Mouse (Mus musculus) hindbrain, embryonic 13.5 days (tissue): ENCODE results near the gene Chrna4. TPM values are rescaled to one million over a fixed set of nuclear protein-coding genes. Genes with fewer than 3 reads are reported as not detected.

Experiments used
- ATAC-seq: fragments of 200-750 bp; cut with Nextera tagmentation; 2 replicates; pipeline ENCODE4 v1.8.0; 2017; ENCODE audit warnings: moderate TSS enrichment; ENCODE audit not compliant: low FRiP score
- H3K27ac ChIP-seq: fragments of 300-500 bp; sonication (generic); 2 replicates; pipeline ENCODE4 v1.5.1; 2015; ENCODE audit warnings: inconsistent platforms, mild to moderate bottlenecking, moderate library complexity
- H3K27me3 ChIP-seq: fragments of 300-500 bp; sonication (generic); 2 replicates; pipeline ENCODE4 v1.6.1; 2015; ENCODE audit warnings: mild to moderate bottlenecking, inconsistent platforms
- H3K36me3 ChIP-seq: fragments of 300-500 bp; sonication (generic); 2 replicates; pipeline ENCODE4 v1.6.1; 2015; ENCODE audit warnings: mild to moderate bottlenecking, inconsistent platforms
- H3K4me1 ChIP-seq: fragments of 300-500 bp; sonication (generic); replicated peaks from 2 replicates; pipeline ENCODE4 v1.6.1; 2015; ENCODE audit warnings: inconsistent platforms
- H3K4me2 ChIP-seq: fragments of 300-500 bp; sonication (generic); 2 replicates; pipeline ENCODE4 v1.6.1; 2015; ENCODE audit warnings: inconsistent platforms, mild to moderate bottlenecking, moderate library complexity
- H3K4me3 ChIP-seq: fragments of 300-500 bp; sonication (generic); 2 replicates; pipeline ENCODE4 v1.5.1; 2015; ENCODE audit warnings: mild to moderate bottlenecking, inconsistent platforms
- H3K9ac ChIP-seq: fragments of 300-500 bp; sonication (generic); 2 replicates; pipeline ENCODE4 v1.6.1; 2015; ENCODE audit warnings: mild to moderate bottlenecking, inconsistent platforms
- H3K9me3 ChIP-seq: fragments of 300-500 bp; sonication (generic); 2 replicates; pipeline ENCODE4 v1.6.1; 2016; ENCODE audit warnings: inconsistent platforms
- WGBS: fragments of 180-500 bp; shearing (Covaris S2); methylation state at CpG from one replicate; pipeline ENCODE4 v1.1.7; 2015; 5-methylcytosine and 5-hydroxymethylcytosine counted together
- polyA plus RNA-seq: library from polyadenylated mRNA; unstranded; fragments of >200 nt; fragmentation: Nextera tagmentation; extraction: Ambion mirVana; gene quantifications from 2 replicates; pipeline ENCODE4 v1.2.1, GENCODE M21; 2015

Gene Chrna4
- polyA plus RNA-seq, 1 experiment from 2014 or later, result 33.6 TPM

- WGBS, result 78% methylated on average over 7 of the region's 7 CpGs
- no peak overlapping the region for H3K27ac ChIP-seq
- no peak overlapping the region for H3K4me2 ChIP-seq
- peaks cover 56% of the 10 kb centered on the region for H3K36me3 ChIP-seq
- H3K27me3 ChIP-seq, result peaks cover 22% of the 10 kb centered on the region
- no peaks in the 10 kb centered on the region for H3K9me3 ChIP-seq
- no peak for ATAC-seq
- H3K9ac ChIP-seq, result no peak overlapping the region
- H3K4me1 ChIP-seq, result peaks cover 43% of the 10 kb centered on the region
- no peak overlapping the region for H3K4me3 ChIP-seq
Measured at GRCm38 (mm10) chr2:181035186-181035585, 8.2 kb downstream of the Chrna4 start.

DNA sequence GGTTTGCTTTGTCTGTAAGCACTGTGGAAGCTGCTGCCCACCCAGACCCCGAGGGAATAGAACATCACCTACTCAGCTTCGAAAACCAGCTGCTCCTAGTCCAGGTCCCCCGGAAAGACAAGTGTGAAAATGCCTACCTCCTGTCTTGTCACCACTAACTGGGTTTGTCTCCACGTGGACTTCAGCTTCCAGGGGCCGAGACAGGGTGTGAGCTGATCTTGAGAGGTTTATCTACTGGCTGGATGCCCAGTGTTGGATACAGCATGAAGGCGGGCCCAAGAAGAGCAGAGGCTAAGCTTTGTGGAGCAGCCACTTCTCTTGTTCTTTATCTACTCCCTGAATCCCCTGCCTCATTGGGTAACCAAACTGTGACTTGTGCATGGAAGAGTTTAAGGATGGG, 10.0 kb downstream of the Chrna4 start:
- H3K4me2 ChIP-seq, result no peak overlapping the region
- H3K27ac ChIP-seq, result no peak overlapping the region
- no peak overlapping the region for H3K9ac ChIP-seq
- no peak overlapping the region for H3K4me3 ChIP-seq
- no peak for ATAC-seq
- WGBS, result 58% methylated on average over 6 of the region's 6 CpGs
- peaks cover 74% of the 10 kb centered on the region for H3K36me3 ChIP-seq
- peaks cover 18% of the 10 kb centered on the region for H3K27me3 ChIP-seq
- peaks cover 33% of the 10 kb centered on the region for H3K4me1 ChIP-seq
- no peaks in the 10 kb centered on the region for H3K9me3 ChIP-seq

GRCm38 (mm10) chr2:181032407-181032806, 10.9 kb downstream of the Chrna4 start:
- ATAC-seq, result no peak
- Histone ChIP-seq H3K36me3 (peaks cover 83% of the 10 kb centered on the region), H3K4me2 (no peak overlapping the region), H3K27ac (no peak overlapping the region), H3K27me3 (peaks cover 13% of the 10 kb centered on the region), H3K4me3 (no peak overlapping the region), H3K9ac (0 out of 2 replicates have a peak overlapping the region, but pooled peaks have one; percentile 8), H3K4me1 (peaks cover 31% of the 10 kb centered on the region), H3K9me3 (no peaks in the 10 kb centered on the region)
- WGBS, result 53% methylated on average over 5 of the region's 5 CpGs

GRCm38 (mm10) chr2:181031406-181031934, 11.9 kb downstream of the Chrna4 start:
- no peak overlapping the region for H3K27ac ChIP-seq
- no peak for ATAC-seq
- WGBS, result 80% methylated on average over 11 of the region's 11 CpGs
- H3K4me3 ChIP-seq, result no peak overlapping the region
- no peaks in the 10 kb centered on the region for H3K9me3 ChIP-seq
- no peak overlapping the region for H3K9ac ChIP-seq
- peaks cover 31% of the 10 kb centered on the region for H3K4me1 ChIP-seq
- H3K4me2 ChIP-seq, result no peak overlapping the region
- H3K36me3 ChIP-seq, result peaks cover 86% of the 10 kb centered on the region
- H3K27me3 ChIP-seq, result peaks cover 4% of the 10 kb centered on the region; the same call in 1 of the 2 replicates

- Histone ChIP-seq H3K27me3 (no peaks in the 10 kb centered on the region), H3K9me3 (no peaks in the 10 kb centered on the region), H3K4me2 (no peak overlapping the region), H3K36me3 (no peaks in the 10 kb centered on the region), H3K4me1 (peaks cover 4% of the 10 kb centered on the region), H3K27ac (no peak overlapping the region), H3K9ac (no peak overlapping the region), H3K4me3 (no peak overlapping the region)
- 55% methylated on average over 5 of the region's 5 CpGs for WGBS
- no peak for ATAC-seq
Measured at GRCm38 (mm10) chr2:181008339-181008738, 35.0 kb downstream of the Chrna4 start.

DNA sequence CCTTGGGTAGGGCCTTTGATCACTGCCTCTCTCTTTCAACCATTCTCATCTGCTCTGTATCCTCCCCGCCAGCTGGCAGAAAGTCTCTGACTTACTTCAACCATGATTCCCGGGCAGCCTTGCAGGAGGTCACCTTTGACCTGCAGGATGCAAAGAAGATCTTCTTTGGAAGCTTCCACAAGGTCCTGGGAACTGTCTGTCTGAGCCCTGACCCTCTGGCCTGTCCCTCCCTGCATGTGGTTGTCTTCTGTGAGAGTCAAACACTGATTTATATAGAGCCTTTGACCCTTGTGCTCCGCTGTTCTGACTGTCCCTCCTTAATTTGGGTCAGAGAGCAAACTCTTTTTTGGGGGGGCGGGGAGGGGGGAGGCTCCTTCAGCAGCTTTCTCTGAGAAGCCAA, 36.3 kb downstream of the Chrna4 start:
- WGBS, result 22% methylated on average over 4 of the region's 4 CpGs
- ATAC-seq, result no peak
- Histone ChIP-seq H3K4me2 (no peak overlapping the region), H3K4me3 (no peak overlapping the region), H3K36me3 (no peaks in the 10 kb centered on the region), H3K9me3 (no peaks in the 10 kb centered on the region), H3K27ac (no peak overlapping the region), H3K9ac (no peak overlapping the region), H3K4me1 (peaks cover 4% of the 10 kb centered on the region), H3K27me3 (no peaks in the 10 kb centered on the region)

- Histone ChIP-seq H3K4me3 (no peak overlapping the region), H3K4me1 (no peaks in the 10 kb centered on the region), H3K36me3 (no peaks in the 10 kb centered on the region), H3K9ac (no peak overlapping the region), H3K27ac (no peak overlapping the region), H3K9me3 (no peaks in the 10 kb centered on the region), H3K27me3 (no peaks in the 10 kb centered on the region), H3K4me2 (no peak overlapping the region)
- 69% methylated on average over 3 of the region's 3 CpGs for WGBS
- peak; percentile 36; the same call in 1 of the 2 replicates for ATAC-seq
Measured at GRCm38 (mm10) chr2:180996905-180997304, 46.4 kb downstream of the Chrna4 start.

- H3K27ac ChIP-seq, result no peak overlapping the region
- H3K36me3 ChIP-seq, result no peaks in the 10 kb centered on the region
- H3K4me1 ChIP-seq, result no peaks in the 10 kb centered on the region
- 17% methylated on average over 5 of the region's 5 CpGs for WGBS
- H3K4me2 ChIP-seq, result no peak overlapping the region
- no peak overlapping the region for H3K9ac ChIP-seq
- no peaks in the 10 kb centered on the region for H3K9me3 ChIP-seq
- no peak overlapping the region for H3K4me3 ChIP-seq
- peak; percentile 62 for ATAC-seq
- H3K27me3 ChIP-seq, result no peaks in the 10 kb centered on the region
Measured at GRCm38 (mm10) chr2:180996436-180996835, 46.9 kb downstream of the Chrna4 start.

DNA sequence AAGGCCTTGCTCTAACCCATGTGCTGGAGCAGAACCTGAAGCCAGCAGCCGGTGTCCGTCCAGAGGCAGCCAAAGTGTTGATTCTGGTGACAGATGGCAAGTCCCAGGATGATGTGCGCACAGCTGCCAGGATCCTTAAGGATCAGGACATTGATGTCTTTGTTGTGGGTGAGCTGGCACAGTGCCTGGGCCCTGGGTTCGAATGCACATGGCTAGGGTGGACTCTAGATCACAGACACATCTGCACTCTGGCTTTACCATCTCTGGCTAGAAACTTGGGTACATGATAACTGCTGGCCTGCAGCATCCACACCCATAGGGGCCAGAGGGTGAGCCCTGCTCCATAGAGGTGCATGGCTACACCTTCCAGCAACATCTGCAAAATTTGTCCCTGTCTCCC, 47.9 kb downstream of the Chrna4 start:
- Histone ChIP-seq H3K4me3 (no peak overlapping the region), H3K4me2 (no peak overlapping the region), H3K4me1 (0 out of 2 replicates have a peak, but pooled peaks cover 2% of the 10 kb centered on the region), H3K27me3 (no peaks in the 10 kb centered on the region), H3K9ac (no peak overlapping the region), H3K36me3 (no peaks in the 10 kb centered on the region), H3K27ac (no peak overlapping the region), H3K9me3 (no peaks in the 10 kb centered on the region)
- ATAC-seq, result 0 out of 2 replicates have a peak, but pooled peaks have one; percentile 6
- WGBS, result 83% methylated on average over 4 of the region's 4 CpGs

DNA sequence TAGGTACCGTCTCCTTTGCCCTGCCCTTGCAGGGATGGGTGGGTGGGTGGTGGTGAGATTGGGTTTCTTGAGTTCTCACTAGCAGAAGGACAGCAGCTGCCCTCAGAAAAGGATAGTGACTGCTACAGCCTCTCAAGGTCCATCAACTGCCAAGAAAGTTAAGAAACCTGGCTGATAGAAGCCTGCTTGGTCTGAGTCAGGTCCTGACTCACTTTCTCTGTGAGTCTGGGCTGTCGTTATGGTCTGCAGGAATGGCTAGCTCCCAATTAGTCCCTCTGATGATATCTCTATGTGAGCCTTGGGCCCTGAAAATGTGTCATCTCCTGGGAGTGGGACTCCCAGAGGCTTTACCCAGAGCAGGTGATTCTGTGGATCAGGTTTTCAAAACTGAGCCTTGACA, 49.0 kb downstream of the Chrna4 start:
- Histone ChIP-seq H3K4me1 (0 out of 2 replicates have a peak, but pooled peaks cover 4% of the 10 kb centered on the region), H3K27me3 (no peaks in the 10 kb centered on the region), H3K27ac (no peak overlapping the region), H3K9me3 (no peaks in the 10 kb centered on the region), H3K36me3 (no peaks in the 10 kb centered on the region), H3K9ac (no peak overlapping the region), H3K4me3 (no peak overlapping the region), H3K4me2 (no peak overlapping the region)
- WGBS, result 68% methylated on average over 2 of the region's 2 CpGs
- no peak for ATAC-seq

GRCm38 (mm10) chr2:180990347-180990746, 53.0 kb downstream of the Chrna4 start:
- no peak overlapping the region for H3K4me3 ChIP-seq
- no peaks in the 10 kb centered on the region for H3K36me3 ChIP-seq
- H3K4me2 ChIP-seq, result no peak overlapping the region
- no peaks in the 10 kb centered on the region for H3K27me3 ChIP-seq
- no peaks in the 10 kb centered on the region for H3K9me3 ChIP-seq
- no peak for ATAC-seq
- H3K27ac ChIP-seq, result 0 out of 2 replicates have a peak overlapping the region, but pooled peaks have one; percentile 4
- H3K4me1 ChIP-seq, result peaks cover 25% of the 10 kb centered on the region
- H3K9ac ChIP-seq, result no peak overlapping the region
- 63% methylated on average over 4 of the region's 4 CpGs for WGBS

DNA sequence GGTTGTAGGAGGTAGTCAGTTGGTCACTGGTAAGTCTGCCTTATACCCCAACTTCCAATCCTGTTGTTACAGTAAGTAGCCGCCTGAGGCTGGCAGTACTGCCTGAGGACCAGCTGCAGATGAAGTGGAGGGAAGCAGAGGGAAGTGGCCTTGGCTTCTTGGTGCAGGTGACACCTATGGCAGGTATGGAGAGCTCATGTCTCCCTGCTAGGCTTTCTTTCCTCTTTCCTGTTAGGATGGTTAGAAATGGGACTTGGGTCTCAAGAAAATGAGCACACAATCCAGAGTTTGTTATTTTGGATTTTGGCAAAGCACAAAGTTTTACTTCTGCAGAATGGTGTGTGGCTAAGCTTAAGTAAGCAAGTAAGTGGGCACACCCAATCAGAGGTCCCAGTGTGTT, 54.4 kb downstream of the Chrna4 start:
- no peak for ATAC-seq
- no peak overlapping the region for H3K4me2 ChIP-seq

GRCm38 (mm10) chr2:180988347-180988913, 54.9 kb downstream of the Chrna4 start:
- no peaks in the 10 kb centered on the region for H3K9me3 ChIP-seq
- peaks cover 14% of the 10 kb centered on the region; the same call in 1 of the 2 replicates for H3K36me3 ChIP-seq
- H3K4me2 ChIP-seq, result no peak overlapping the region
- ATAC-seq, result peak; percentile 59
- no peaks in the 10 kb centered on the region for H3K27me3 ChIP-seq
- 0 out of 2 replicates have a peak overlapping the region, but pooled peaks have one; percentile 40 for H3K27ac ChIP-seq
- H3K4me1 ChIP-seq, result peaks cover 25% of the 10 kb centered on the region
- H3K9ac ChIP-seq, result no peak overlapping the region
- 65% methylated on average over 3 of the region's 3 CpGs for WGBS
- no peak overlapping the region for H3K4me3 ChIP-seq

More for the DNA sequence above, 54.4 kb downstream of the Chrna4 start:
- Histone ChIP-seq H3K36me3 (peaks cover 9% of the 10 kb centered on the region; the same call in 1 of the 2 replicates), H3K27ac (no peak overlapping the region), H3K27me3 (no peaks in the 10 kb centered on the region), H3K4me1 (peaks cover 25% of the 10 kb centered on the region), H3K9ac (no peak overlapping the region), H3K9me3 (no peaks in the 10 kb centered on the region), H3K4me3 (no peak overlapping the region)
- 79% methylated on average over 1 of the region's 1 CpGs for WGBS
